Comparison of ENCODE assay signal across 24 mouse cellular contexts in genomic region chr7:36155159-36155558, GRCm38 (mm10).
"Had no signal": no experiment of that assay in that cellular context is flagged by ENCODE, and none has a peak within 500 bp of the region (broad histone marks: within the 10 kb centered on the region; RNA-seq: fewer than 3 reads in every experiment).

No protein-coding gene starts in this region.

- H3K27me3 ChIP-seq: forebrain, embryonic 15.5 days; heart, embryonic 13.5 days; heart, embryonic 15.5 days; hindbrain, embryonic 13.5 days; hindbrain, embryonic 15.5 days; limb, embryonic 12.5 days had no signal

- H3K4me2 ChIP-seq: forebrain, embryonic 15.5 days; heart, embryonic 13.5 days; heart, embryonic 15.5 days; hindbrain, embryonic 13.5 days; hindbrain, embryonic 15.5 days; limb, embryonic 12.5 days; liver, embryonic 11.5 days had no signal

- ATAC-seq: forebrain, embryonic 15.5 days; forebrain, postnatal 0 days; hindbrain, postnatal 0 days; intestine, embryonic 16.5 days had no signal

- H3K27ac ChIP-seq: forebrain, embryonic 15.5 days; heart, embryonic 10.5 days; heart, embryonic 13.5 days; heart, embryonic 15.5 days; hindbrain, embryonic 13.5 days; hindbrain, embryonic 15.5 days; hindbrain, postnatal 0 days; limb, embryonic 12.5 days had no signal

- DNase-seq: forebrain, postnatal 0 days; gastrocnemius, postnatal 14 days; gastrocnemius, postnatal 36 days; heart, adult 18-20 months; heart, postnatal 14 days; heart, postnatal 36 days; kidney, adult 11 months; kidney, adult 8-10 months; kidney, postnatal 10 days; kidney, postnatal 25 days; layer of hippocampus, adult 9-11 months; layer of hippocampus, postnatal 36 days; left cerebral cortex, postnatal 4 days; liver had no signal

- H3K36me3 ChIP-seq: forebrain, embryonic 15.5 days; heart, embryonic 10.5 days; heart, embryonic 13.5 days; heart, embryonic 15.5 days; hindbrain, embryonic 13.5 days; hindbrain, embryonic 15.5 days; limb, embryonic 12.5 days had no signal

- H3K4me1 ChIP-seq: forebrain, embryonic 15.5 days; heart, embryonic 13.5 days; heart, embryonic 15.5 days had no signal

- H3K4me3 ChIP-seq: forebrain, embryonic 15.5 days; heart, embryonic 10.5 days; heart, embryonic 13.5 days; heart, embryonic 15.5 days; hindbrain, embryonic 13.5 days; hindbrain, embryonic 15.5 days; limb, embryonic 12.5 days had no signal

- H3K9me3 ChIP-seq: forebrain, embryonic 15.5 days; heart, embryonic 10.5 days; heart, embryonic 13.5 days; heart, embryonic 15.5 days; hindbrain, embryonic 13.5 days; hindbrain, embryonic 15.5 days; limb, embryonic 12.5 days had no signal

- H3K9ac ChIP-seq: forebrain, embryonic 15.5 days; forebrain, postnatal 0 days; heart, embryonic 13.5 days; heart, embryonic 15.5 days; hindbrain, embryonic 13.5 days; hindbrain, embryonic 15.5 days; limb, embryonic 12.5 days had no signal
